Mouse (Mus musculus) stomach, embryonic 14.5 days (tissue): ENCODE data around the gene Zfyve21. TPM values are rescaled to one million over a fixed set of nuclear protein-coding genes. Genes with fewer than 3 reads are reported as not detected.
A peak's percentile ranks its signal among the peaks of the same experiment; 100 is the strongest.

ENCODE experiments used
- ATAC-seq: fragments of 200-750 bp; cut with Nextera tagmentation; 2 replicates; pipeline ENCODE4 v1.8.0; 2017; ENCODE audit warnings: low read depth, moderate TSS enrichment; ENCODE audit not compliant: insufficient number of reproducible peaks, insufficient read depth, low FRiP score
- H3K27ac ChIP-seq: fragments of 300-500 bp; sonication (generic); 2 replicates; pipeline ENCODE4 v1.5.1; 2014; ENCODE audit warnings: mild to moderate bottlenecking, low read length, moderate library complexity, mixed read lengths
- H3K27me3 ChIP-seq: fragments of 300-500 bp; sonication (generic); 2 replicates; pipeline ENCODE4 v1.6.1; 2014; ENCODE audit warnings: low read length, control low read depth, mixed read lengths; ENCODE audit not compliant: control insufficient read depth, insufficient read depth
- H3K36me3 ChIP-seq: fragments of 300-500 bp; sonication (generic); 2 replicates; pipeline ENCODE4 v1.6.1; 2014; ENCODE audit warnings: mild to moderate bottlenecking, control low read depth, low read length, moderate library complexity, mixed read lengths; ENCODE audit not compliant: control insufficient read depth, insufficient read depth
- H3K4me1 ChIP-seq: fragments of 300-500 bp; sonication (generic); 2 replicates; pipeline ENCODE4 v1.6.1; 2014; ENCODE audit warnings: low read length, control low read depth, mixed read lengths; ENCODE audit not compliant: control insufficient read depth, insufficient read depth
- H3K4me2 ChIP-seq: fragments of 300-500 bp; sonication (generic); replicated peaks from 2 replicates; pipeline ENCODE4 v1.6.1; 2014; ENCODE audit warnings: low read depth, low read length, control low read depth
- H3K4me3 ChIP-seq: fragments of 300-500 bp; sonication (generic); 2 replicates; pipeline ENCODE4 v1.5.1; 2014; ENCODE audit warnings: low read depth, low read length, control low read depth
- H3K9ac ChIP-seq: fragments of 300-500 bp; sonication (generic); replicated peaks from 2 replicates; pipeline ENCODE4 v1.6.1; 2014; ENCODE audit warnings: low read depth, mild to moderate bottlenecking, control low read depth, low read length, moderate library complexity, mixed read lengths
- H3K9me3 ChIP-seq: fragments of 300-500 bp; sonication (generic); 2 replicates; pipeline ENCODE4 v1.6.1; 2016; ENCODE audit warnings: low read depth, low read length, control low read depth; ENCODE audit not compliant: control insufficient read depth
- WGBS: fragments of 180-500 bp; shearing (Covaris S2); extraction: QIAGEN DNeasy Blood & Tissue Kit; methylation state at CpG from one replicate; pipeline ENCODE4 v1.1.7; 2014; 5-methylcytosine and 5-hydroxymethylcytosine counted together
- polyA plus RNA-seq: library from polyadenylated mRNA; unstranded; fragments of >200 nt; fragmentation: Nextera tagmentation; extraction: Ambion mirVana; gene quantifications from 2 replicates; pipeline ENCODE4 v1.2.1, GENCODE M21; 2014

Gene Zfyve21
- polyA plus RNA-seq, 1 experiment from 2014 or later = 129 TPM

GRCm38 (mm10) chr12:111774845-111775244 is 39.1 kb upstream of the Zfyve21 start:
- WGBS = 81% methylated on average over 15 of the region's 15 CpGs
- no peak overlapping the region for H3K4me3 ChIP-seq
- H3K27ac ChIP-seq = no peak overlapping the region
- no peak overlapping the region for H3K4me2 ChIP-seq
- H3K9ac ChIP-seq = no peak overlapping the region
- no peaks in the 10 kb centered on the region for H3K9me3 ChIP-seq
- ATAC-seq = no peak
- H3K27me3 ChIP-seq = no peaks in the 10 kb centered on the region
- H3K36me3 ChIP-seq = peaks cover 72% of the 10 kb centered on the region
- H3K4me1 ChIP-seq = no peaks in the 10 kb centered on the region

GRCm38 (mm10) chr12:111777919-111778318 is 36.1 kb upstream of the Zfyve21 start:
- H3K4me1 ChIP-seq = no peaks in the 10 kb centered on the region
- H3K9me3 ChIP-seq = no peaks in the 10 kb centered on the region
- H3K27ac ChIP-seq = no peak overlapping the region
- no peak overlapping the region for H3K4me2 ChIP-seq
- no peak overlapping the region for H3K4me3 ChIP-seq
- no peaks in the 10 kb centered on the region for H3K27me3 ChIP-seq
- no peak overlapping the region for H3K9ac ChIP-seq
- ATAC-seq = no peak
- H3K36me3 ChIP-seq = peaks cover 92% of the 10 kb centered on the region
- WGBS = 86% methylated on average over 13 of the region's 13 CpGs

GRCm38 (mm10) chr12:111779544-111779943 is 34.4 kb upstream of the Zfyve21 start:
- WGBS = 94% methylated on average over 1 of the region's 1 CpGs
- Histone ChIP-seq H3K36me3 (peaks cover 88% of the 10 kb centered on the region), H3K4me3 (no peak overlapping the region), H3K4me2 (no peak overlapping the region), H3K9me3 (no peaks in the 10 kb centered on the region), H3K4me1 (no peaks in the 10 kb centered on the region), H3K9ac (no peak overlapping the region), H3K27me3 (no peaks in the 10 kb centered on the region), H3K27ac (no peak overlapping the region)
- ATAC-seq = no peak

- H3K9me3 ChIP-seq = no peaks in the 10 kb centered on the region
- peak; percentile 33; the same call in 1 of the 2 replicates for ATAC-seq
- 66% methylated on average over 15 of the region's 15 CpGs for WGBS
- no peak overlapping the region for H3K4me3 ChIP-seq
- H3K27me3 ChIP-seq = no peaks in the 10 kb centered on the region
- no peak overlapping the region for H3K4me2 ChIP-seq
- H3K27ac ChIP-seq = no peak overlapping the region
- peaks cover 82% of the 10 kb centered on the region for H3K36me3 ChIP-seq
- H3K9ac ChIP-seq = no peak overlapping the region
- H3K4me1 ChIP-seq = no peaks in the 10 kb centered on the region
These were observed 28.8 kb upstream of the Zfyve21 start for GRCm38 (mm10) chr12:111785174-111785573.

- Histone ChIP-seq H3K4me2 (no peak overlapping the region), H3K27ac (no peak overlapping the region), H3K9ac (no peak overlapping the region), H3K4me3 (no peak overlapping the region), H3K36me3 (peaks cover 80% of the 10 kb centered on the region), H3K4me1 (no peaks in the 10 kb centered on the region), H3K9me3 (no peaks in the 10 kb centered on the region), H3K27me3 (no peaks in the 10 kb centered on the region)
- 85% methylated on average over 6 of the region's 6 CpGs for WGBS
- no peak for ATAC-seq
These were observed 27.0 kb upstream of the Zfyve21 start for GRCm38 (mm10) chr12:111787015-111787414.

- H3K36me3 ChIP-seq = peaks cover 81% of the 10 kb centered on the region
- ATAC-seq = no peak
These were observed 23.9 kb upstream of the Zfyve21 start for GRCm38 (mm10) chr12:111790090-111790489.

GRCm38 (mm10) chr12:111790631-111791030 is 23.3 kb upstream of the Zfyve21 start:
- Histone ChIP-seq H3K27me3 (no peaks in the 10 kb centered on the region), H3K4me3 (no peak overlapping the region), H3K9me3 (no peaks in the 10 kb centered on the region), H3K4me1 (no peaks in the 10 kb centered on the region), H3K9ac (no peak overlapping the region), H3K27ac (no peak overlapping the region), H3K4me2 (no peak overlapping the region), H3K36me3 (peaks cover 86% of the 10 kb centered on the region)
- 90% methylated on average over 7 of the region's 7 CpGs for WGBS
- no peak for ATAC-seq

More at GRCm38 (mm10) chr12:111790090-111790489, 23.9 kb upstream of the Zfyve21 start:
- H3K9ac ChIP-seq = no peak overlapping the region
- 92% methylated on average over 5 of the region's 5 CpGs for WGBS
- H3K27me3 ChIP-seq = no peaks in the 10 kb centered on the region
- H3K9me3 ChIP-seq = no peaks in the 10 kb centered on the region
- no peaks in the 10 kb centered on the region for H3K4me1 ChIP-seq
- H3K4me2 ChIP-seq = no peak overlapping the region
- no peak overlapping the region for H3K27ac ChIP-seq
- no peak overlapping the region for H3K4me3 ChIP-seq

- ATAC-seq = no peak
- Histone ChIP-seq H3K36me3 (peaks cover 86% of the 10 kb centered on the region), H3K4me1 (no peaks in the 10 kb centered on the region), H3K9me3 (no peaks in the 10 kb centered on the region), H3K4me3 (no peak overlapping the region), H3K4me2 (no peak overlapping the region), H3K27me3 (no peaks in the 10 kb centered on the region), H3K27ac (no peak overlapping the region), H3K9ac (no peak overlapping the region)
- WGBS = 96% methylated on average over 13 of the region's 13 CpGs
These were observed 22.4 kb upstream of the Zfyve21 start for GRCm38 (mm10) chr12:111791474-111792104.

GRCm38 (mm10) chr12:111794102-111794501 is 19.9 kb upstream of the Zfyve21 start:
- no peaks in the 10 kb centered on the region for H3K9me3 ChIP-seq
- H3K4me2 ChIP-seq = no peak overlapping the region
- no peaks in the 10 kb centered on the region for H3K27me3 ChIP-seq
- H3K9ac ChIP-seq = no peak overlapping the region
- H3K4me1 ChIP-seq = no peaks in the 10 kb centered on the region
- H3K36me3 ChIP-seq = peaks cover 82% of the 10 kb centered on the region
- no peak overlapping the region for H3K4me3 ChIP-seq
- peak; percentile 44; the same call in 1 of the 2 replicates for ATAC-seq
- no peak overlapping the region for H3K27ac ChIP-seq
- 68% methylated on average over 22 of the region's 22 CpGs for WGBS
